Mouse (Mus musculus) liver, postnatal 0 days (tissue): Measurements from ENCODE around the gene Pold4.

Experiments
- CTCF ChIP-seq: sonication (generic); IDR thresholded peaks from 2 replicates; pipeline ENCODE4 v1.5.1; 2016; ENCODE audit warnings: antibody characterized with exemption, low read depth
- EP300 ChIP-seq: IDR thresholded peaks from 2 replicates; pipeline ENCODE4 v1.6.1; 2016; ENCODE audit warnings: antibody characterized with exemption, low read depth, mild to moderate bottlenecking

DNA sequence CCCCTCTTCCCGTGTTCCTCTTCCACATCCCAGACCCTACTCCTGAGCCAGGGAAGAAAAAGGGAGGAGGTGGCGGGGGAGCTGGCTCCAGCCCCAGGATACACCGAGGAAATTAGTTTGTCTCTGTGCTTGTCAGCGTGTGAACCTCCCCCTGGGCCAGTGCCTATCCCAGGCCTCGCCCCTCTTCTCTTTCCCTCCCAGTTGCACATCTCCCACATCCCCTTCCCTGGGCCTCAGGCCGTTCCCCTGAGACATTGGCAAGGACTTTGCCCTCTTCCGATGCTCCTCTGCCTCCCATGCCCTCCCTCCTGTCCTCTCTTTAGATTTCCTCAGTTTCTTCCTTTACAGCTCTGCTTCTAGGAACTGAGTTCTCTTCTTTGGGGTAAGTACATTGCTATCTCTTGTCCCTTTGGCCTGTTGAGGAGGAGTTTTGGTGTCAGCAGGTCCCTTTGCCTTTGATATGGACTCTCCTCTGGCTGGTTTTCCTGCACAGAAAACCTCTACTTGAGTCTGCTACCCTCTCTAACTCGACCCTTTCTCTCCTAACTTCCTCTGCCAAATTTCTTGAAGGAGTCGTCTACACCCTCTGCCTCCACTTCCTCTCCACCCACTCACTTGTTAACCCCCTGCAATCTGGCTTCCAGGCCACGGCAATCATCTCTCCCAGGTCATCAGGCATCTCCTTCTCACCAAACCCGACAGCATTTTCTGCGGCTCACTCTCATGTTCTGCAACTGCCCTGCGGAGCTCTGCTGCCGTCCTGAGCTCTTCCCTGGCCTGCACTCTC lies 10.5 kb upstream of the Pold4 start:
- TF ChIP-seq CTCF (no peak), EP300 (no peak)
